Mouse (Mus musculus): ENCODE results near the gene Traf3ip1.

DNA sequence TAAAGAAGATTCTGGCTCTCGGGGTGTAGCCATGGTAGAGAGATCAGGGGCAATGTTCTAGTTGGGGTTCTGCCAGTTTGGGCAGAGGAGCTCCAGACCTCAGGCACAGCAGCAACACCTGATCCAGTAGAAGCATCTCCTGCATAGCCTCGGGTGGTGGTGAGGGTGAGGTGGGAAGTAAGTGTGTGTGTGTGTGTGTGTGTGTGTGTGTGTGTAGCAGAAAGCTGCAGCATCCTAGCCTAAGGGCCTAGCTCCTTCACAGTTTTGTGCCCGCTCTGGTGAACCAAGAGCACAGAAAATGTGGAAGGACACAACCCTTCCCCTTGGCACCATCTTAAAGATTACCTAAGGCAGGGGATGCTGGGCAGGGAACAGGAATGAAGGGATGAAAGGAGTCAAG, 509 bp upstream of the Traf3ip1 start:
- TF ChIP-seq CTCF (IDR thresholded peaks at IDR 0.05; ENCODE audit: borderline replicate concordance, insufficient read depth, low read length) (no peak), POLR2A (IDR thresholded peaks at IDR 0.05; ENCODE audit: low read depth, low read length) (no peak)
